Mouse (Mus musculus) small intestine, adult 2 months (tissue): ENCODE measurements at regions not wholly inside any gene's neighbourhood (a gene's known extent, or its start where the extent isn't known, plus 50 kb on each side); places are given as distances from the start of the nearest gene placed in this dataset.

Experiments
- H3K27ac ChIP-seq: fragments of 200-500 bp; 2 replicates; pipeline ENCODE4 v1.5.1; 2012; ENCODE audit warnings: low read depth, low read length, control low read depth, inconsistent platforms; ENCODE audit not compliant: insufficient read depth
- H3K27me3 ChIP-seq: fragments of 200-500 bp; 2 replicates; pipeline ENCODE4 v1.6.1; 2012; ENCODE audit warnings: mild to moderate bottlenecking, moderate library complexity, low read length, inconsistent platforms; ENCODE audit not compliant: control insufficient read depth, insufficient read depth
- H3K36me3 ChIP-seq: fragments of 200-500 bp; 2 replicates; pipeline ENCODE4 v1.6.1; 2012; ENCODE audit warnings: mild to moderate bottlenecking, low read length, control low read depth, inconsistent platforms; ENCODE audit not compliant: control insufficient read depth, insufficient read depth
- H3K4me1 ChIP-seq: fragments of 200-500 bp; 2 replicates; pipeline ENCODE4 v1.6.1; 2012; ENCODE audit warnings: low read length, inconsistent platforms, mixed read lengths; ENCODE audit not compliant: control insufficient read depth, insufficient read depth, insufficient read length
- H3K4me3 ChIP-seq: fragments of 200-500 bp; 2 replicates; pipeline ENCODE4 v1.5.1; 2012; ENCODE audit warnings: low read depth, mild to moderate bottlenecking, control low read depth, inconsistent platforms, low read length, moderate library complexity
- CTCF ChIP-seq: fragments of 200-500 bp; IDR thresholded peaks from 2 replicates; pipeline ENCODE4 v1.5.1; 2012; ENCODE audit warnings: low read depth, mild to moderate bottlenecking, control low read depth, inconsistent platforms, low read length, moderate library complexity, mixed read lengths; ENCODE audit not compliant: insufficient replicate concordance, insufficient read length; ENCODE audit errors: extremely low read depth
- POLR2A ChIP-seq: fragments of 200-500 bp; IDR thresholded peaks from 2 replicates; pipeline ENCODE4 v1.6.1; 2012; ENCODE audit warnings: low read depth, mild to moderate bottlenecking, control low read depth, inconsistent platforms, low read length, moderate library complexity
- WGBS: fragments of 180-500 bp; shearing (Covaris S2); methylation state at CpG from one replicate; pipeline ENCODE4 v1.1.7; 2018; 5-methylcytosine and 5-hydroxymethylcytosine counted together

DNA sequence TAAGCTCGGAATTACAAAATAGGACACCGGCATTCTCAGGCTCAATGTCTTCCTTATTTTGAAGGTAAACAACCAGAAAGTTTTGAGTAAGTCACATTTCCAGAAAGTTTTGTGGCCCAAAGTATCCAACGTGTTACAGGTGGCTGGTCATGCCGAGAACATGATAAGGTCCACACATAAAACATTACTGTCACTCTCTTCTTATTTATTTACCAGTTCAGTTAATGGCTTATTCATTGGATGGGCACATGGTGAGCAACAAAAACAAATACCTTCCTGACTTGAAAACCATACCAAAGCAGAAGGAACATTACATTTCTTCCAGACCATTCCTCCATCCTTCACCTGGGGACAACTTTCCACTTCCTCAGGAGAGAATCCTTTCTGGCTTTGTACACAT lies 345.5 kb upstream of the Arid1b start:
- Histone ChIP-seq H3K27me3 (no peaks in the 10 kb centered on the region), H3K4me3 (no peak overlapping the region), H3K27ac (no peak overlapping the region), H3K36me3 (no peaks in the 10 kb centered on the region), H3K4me1 (no peaks in the 10 kb centered on the region)
- TF ChIP-seq POLR2A (no peak), CTCF (no peak)
- WGBS, result 87% methylated on average over 4 of the region's 4 CpGs

DNA sequence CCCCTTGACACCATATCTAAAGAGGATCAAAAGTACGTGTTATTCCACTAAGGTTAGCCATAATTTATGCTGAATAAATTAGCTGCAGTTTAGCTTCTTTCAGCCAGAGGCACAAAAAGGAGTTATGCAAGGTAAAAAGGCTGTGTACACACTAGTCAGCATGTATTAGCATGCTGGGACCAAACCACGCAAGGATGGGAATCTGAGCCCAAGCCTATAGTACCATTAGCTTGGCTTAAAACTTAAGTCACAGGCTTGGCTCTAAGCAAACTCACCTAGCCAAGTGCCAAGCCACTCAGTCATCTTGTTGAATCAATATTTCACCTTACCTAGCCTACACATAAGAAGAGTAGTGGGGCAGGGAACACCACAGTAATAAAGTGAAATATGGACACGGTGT lies 339.9 kb upstream of the Arid1b start:
- no peak overlapping the region for H3K27ac ChIP-seq
- no peaks in the 10 kb centered on the region for H3K4me1 ChIP-seq
- WGBS, result 73% methylated on average over 3 of the region's 3 CpGs
- no peaks in the 10 kb centered on the region for H3K27me3 ChIP-seq
- H3K4me3 ChIP-seq, result no peak overlapping the region
- no peaks in the 10 kb centered on the region for H3K36me3 ChIP-seq
- no peak for TF ChIP-seq POLR2A
- no peak for TF ChIP-seq CTCF

DNA sequence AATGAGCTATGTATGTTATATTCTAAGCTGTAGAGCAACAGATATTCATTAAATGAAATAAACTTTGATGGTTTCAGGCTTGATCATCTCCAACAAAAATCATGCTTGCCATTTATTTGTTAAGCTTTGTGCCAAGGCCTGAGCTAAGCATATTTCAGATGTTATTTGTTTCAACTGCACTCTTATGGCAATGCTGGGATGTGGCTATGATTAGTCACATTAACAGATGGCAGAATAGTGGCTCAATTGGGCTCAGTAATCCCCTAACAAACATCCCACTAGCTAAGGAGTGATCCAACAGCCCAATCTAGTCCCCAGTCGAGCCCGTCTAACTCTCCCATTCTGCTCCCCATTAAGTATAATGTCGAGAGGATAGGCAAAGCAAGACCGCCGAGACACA lies 332.1 kb upstream of the Arid1b start:
- no peaks in the 10 kb centered on the region for H3K4me1 ChIP-seq
- no peak overlapping the region for H3K4me3 ChIP-seq
- 93% methylated on average over 5 of the region's 5 CpGs for WGBS
- no peak for TF ChIP-seq POLR2A
- no peak for TF ChIP-seq CTCF
- no peaks in the 10 kb centered on the region for H3K36me3 ChIP-seq
- H3K27me3 ChIP-seq, result no peaks in the 10 kb centered on the region
- no peak overlapping the region for H3K27ac ChIP-seq

DNA sequence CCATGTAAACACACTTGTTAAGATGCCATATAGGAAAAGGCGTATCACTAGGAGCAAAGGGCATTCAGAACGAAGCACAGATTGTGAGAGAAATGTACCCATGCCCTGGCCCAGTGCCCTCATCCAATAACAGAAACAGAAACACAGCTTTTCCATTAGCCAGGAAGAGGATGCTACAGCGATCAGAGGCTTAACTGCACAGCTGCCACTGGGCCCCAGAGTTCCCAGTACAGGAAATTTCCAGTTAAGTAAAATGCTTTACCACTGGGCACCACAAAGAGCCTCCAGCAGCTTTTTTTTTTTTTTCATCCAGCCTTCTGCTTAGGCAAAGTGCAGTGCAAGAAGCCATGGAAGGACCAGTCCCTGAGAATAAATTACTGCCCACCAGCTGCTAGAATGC lies 325.6 kb upstream of the Arid1b start:
- Histone ChIP-seq H3K4me1 (no peaks in the 10 kb centered on the region), H3K4me3 (no peak overlapping the region), H3K36me3 (no peaks in the 10 kb centered on the region), H3K27me3 (no peaks in the 10 kb centered on the region), H3K27ac (no peak overlapping the region)
- WGBS, result 53% methylated on average over 3 of the region's 3 CpGs
- TF ChIP-seq POLR2A (no peak), CTCF (no peak)

GRCm38 (mm10) chr17:4673271-4673670 lies 320.9 kb upstream of the Arid1b start:
- WGBS, result 86% methylated on average over 2 of the region's 2 CpGs
- no peak overlapping the region for H3K27ac ChIP-seq

GRCm38 (mm10) chr17:4706421-4706820 lies 287.7 kb upstream of the Arid1b start:
- Histone ChIP-seq H3K4me1 (no peaks in the 10 kb centered on the region), H3K4me3 (no peak overlapping the region), H3K36me3 (no peaks in the 10 kb centered on the region), H3K27me3 (no peaks in the 10 kb centered on the region), H3K27ac (no peak overlapping the region)
- TF ChIP-seq POLR2A (no peak), CTCF (no peak)
- WGBS, result 91% methylated on average over 1 of the region's 1 CpGs

More at GRCm38 (mm10) chr17:4673271-4673670, 320.9 kb upstream of the Arid1b start:
- H3K4me3 ChIP-seq, result no peak overlapping the region
- no peak for TF ChIP-seq CTCF
- TF ChIP-seq POLR2A, result no peak
- no peaks in the 10 kb centered on the region for H3K36me3 ChIP-seq
- no peaks in the 10 kb centered on the region for H3K4me1 ChIP-seq
- H3K27me3 ChIP-seq, result no peaks in the 10 kb centered on the region

- TF ChIP-seq CTCF, result no peak
- TF ChIP-seq POLR2A, result no peak
- WGBS, result 89% methylated on average over 4 of the region's 4 CpGs
- no peaks in the 10 kb centered on the region for H3K27me3 ChIP-seq
Observed at GRCm38 (mm10) chr17:4721061-4721460, 273.1 kb upstream of the Arid1b start.

GRCm38 (mm10) chr17:4724031-4724430 lies 270.1 kb upstream of the Arid1b start:
- Histone ChIP-seq H3K27ac (no peak overlapping the region), H3K27me3 (no peaks in the 10 kb centered on the region), H3K4me3 (no peak overlapping the region), H3K4me1 (no peaks in the 10 kb centered on the region), H3K36me3 (no peaks in the 10 kb centered on the region)
- TF ChIP-seq POLR2A (no peak), CTCF (no peak)
- WGBS, result 72% methylated on average over 3 of the region's 3 CpGs

More at GRCm38 (mm10) chr17:4721061-4721460, 273.1 kb upstream of the Arid1b start:
- Histone ChIP-seq H3K27ac (no peak overlapping the region), H3K4me1 (no peaks in the 10 kb centered on the region), H3K4me3 (no peak overlapping the region), H3K36me3 (no peaks in the 10 kb centered on the region)
